Mouse (Mus musculus): Measurements from ENCODE around the gene Csrnp3. TPM values are rescaled to one million over a fixed set of nuclear protein-coding genes. Genes with fewer than 3 reads are reported as not detected.
"Not testable (repeated sequence)": the region's sequence is repeated elsewhere in the genome, so short reads cannot be mapped to it uniquely, and the experiment has no call there.

Gene Csrnp3
- polyA plus RNA-seq (2015; fragmentation: Nextera tagmentation; extraction: Ambion mirVana) = 4.4 and 5.0 TPM in 2 replicates

DNA sequence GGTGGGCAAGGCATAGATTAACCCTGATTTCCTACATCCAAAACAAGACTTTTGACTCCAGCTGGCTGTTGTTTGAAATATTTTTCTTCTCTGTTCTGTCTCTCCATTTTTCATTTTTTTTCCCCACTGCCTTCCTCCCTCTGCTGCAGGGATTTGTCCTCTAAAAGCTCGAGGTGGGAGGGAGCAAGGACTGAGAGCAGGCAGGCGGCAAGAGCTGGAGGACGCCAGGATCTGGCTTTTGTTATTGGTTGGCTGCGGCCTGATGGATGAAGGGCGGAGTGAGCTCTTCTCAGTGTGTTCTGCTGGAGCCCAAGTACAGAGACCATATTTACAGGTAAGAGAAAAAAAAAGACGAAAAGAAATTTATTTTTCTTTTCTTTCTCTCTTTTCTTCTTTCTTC is at the start of gene Csrnp3:
Csrnp3 (plus strand) TSS at position 217 of the 400 bp plus-strand sequence.
- Histone ChIP-seq H3K36me3 (no peaks in the 10 kb centered on the region), H3K4me1 (0 out of 2 replicates have a peak, but pooled peaks cover 8% of the 10 kb centered on the region), H3K27ac (peak within 1 kb of the TSS; percentile 24; the same call in 1 of the 2 replicates), H3K9me3 (no peaks in the 10 kb centered on the region), H3K27me3 (no peaks in the 10 kb centered on the region), H3K4me2 (peak within 1 kb of the TSS; percentile 71), H3K9ac (peak within 1 kb of the TSS; percentile 47), H3K4me3 (peak within 1 kb of the TSS; percentile 46)
- ATAC-seq (ENCODE audit: insufficient number of reproducible peaks, insufficient read depth, low FRiP score, low TSS enrichment, low read depth) = peak; percentile 87
- under 1% methylated on average over 6 of the region's 6 CpGs for WGBS

DNA sequence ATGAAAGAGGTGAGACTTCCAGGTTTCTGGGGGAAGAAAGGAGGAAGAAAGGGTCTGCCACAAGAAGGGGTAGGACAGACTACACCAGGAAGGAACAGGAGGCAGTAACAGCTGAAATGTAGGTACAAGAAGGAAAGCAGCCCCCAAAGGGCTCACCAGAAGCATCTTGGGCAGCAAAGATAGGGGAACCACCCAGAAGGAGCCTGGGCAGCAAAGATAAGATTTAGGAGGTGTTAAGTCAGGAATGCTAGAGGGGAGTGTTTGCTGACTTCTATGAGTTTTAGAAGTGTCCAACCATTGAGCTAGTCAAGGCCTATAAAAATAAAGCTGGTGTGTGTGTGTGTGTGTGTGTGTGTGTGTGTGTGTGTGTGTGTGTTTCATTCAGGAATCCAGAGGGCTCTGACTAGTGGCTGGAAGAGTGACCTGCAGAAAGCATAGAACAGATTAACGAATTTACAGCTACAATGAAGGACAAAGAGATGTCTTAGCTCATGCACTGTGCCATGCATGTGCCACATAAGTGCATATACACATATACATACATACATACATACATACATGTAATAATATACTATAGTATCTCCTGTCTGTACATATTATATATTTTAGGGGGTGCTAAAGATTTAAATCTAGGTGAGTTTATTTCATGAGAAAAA is 44.4 kb upstream of the Csrnp3 start:
- H3K4me3 ChIP-seq = no peak overlapping the region
- no peak overlapping the region for H3K4me2 ChIP-seq
- H3K27ac ChIP-seq = no peak overlapping the region
- H3K9me3 ChIP-seq = peaks cover 6% of the 10 kb centered on the region; the same call in 1 of the 2 replicates
- H3K4me1 ChIP-seq = no peaks in the 10 kb centered on the region
- no peaks in the 10 kb centered on the region for H3K27me3 ChIP-seq
- H3K36me3 ChIP-seq = no peaks in the 10 kb centered on the region
- H3K9ac ChIP-seq = no peak overlapping the region
- no peak for ATAC-seq (ENCODE audit: insufficient number of reproducible peaks, insufficient read depth, low FRiP score, low TSS enrichment, low read depth)
- 92% methylated on average over 1 of the region's 1 CpGs for WGBS

DNA sequence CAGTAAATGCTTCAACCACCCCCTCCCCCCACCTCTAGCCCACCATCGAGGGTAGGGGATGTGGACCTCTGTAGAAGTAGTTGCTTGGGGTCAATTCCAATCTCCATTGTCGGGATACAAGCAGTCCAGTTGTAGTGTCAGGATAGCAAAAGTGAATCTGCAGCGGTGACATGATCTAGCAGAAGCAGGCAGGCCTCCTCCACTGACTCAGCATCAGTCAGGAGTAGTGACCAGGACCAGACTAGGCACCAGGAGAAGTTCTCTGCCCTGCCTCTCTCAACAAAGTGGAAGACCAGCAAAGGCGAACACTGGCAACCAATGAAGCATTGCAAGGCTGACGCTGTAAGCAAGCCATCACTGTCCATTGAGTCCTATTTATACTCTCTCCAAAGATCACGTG is 39.0 kb upstream of the Csrnp3 start:
- Histone ChIP-seq H3K9me3 (no peaks in the 10 kb centered on the region), H3K9ac (no peak overlapping the region), H3K4me1 (no peaks in the 10 kb centered on the region), H3K36me3 (no peaks in the 10 kb centered on the region), H3K4me2 (no peak overlapping the region), H3K27ac (no peak overlapping the region), H3K4me3 (no peak overlapping the region), H3K27me3 (no peaks in the 10 kb centered on the region)
- 87% methylated on average over 6 of the region's 6 CpGs for WGBS
- no peak for ATAC-seq (ENCODE audit: insufficient number of reproducible peaks, insufficient read depth, low FRiP score, low TSS enrichment, low read depth)

DNA sequence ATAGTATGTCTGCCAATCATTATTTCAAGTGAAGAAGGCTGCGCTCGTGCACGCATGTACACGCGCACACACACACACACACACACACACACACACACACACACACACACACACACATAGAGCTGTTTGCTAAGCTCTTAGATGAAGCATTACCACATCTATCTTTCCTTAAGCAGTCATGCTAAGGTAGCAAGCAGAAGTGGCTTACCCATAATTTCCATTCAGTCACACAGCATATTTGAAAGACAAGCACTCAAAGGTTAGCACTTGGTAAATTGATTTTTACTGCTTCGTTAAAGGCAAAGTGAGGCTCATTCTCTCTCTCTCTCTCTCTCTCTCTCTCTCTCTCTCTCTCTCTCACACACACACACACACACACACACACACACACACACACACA is 34.4 kb upstream of the Csrnp3 start:
- H3K9me3 ChIP-seq; H3K4me3 ChIP-seq; H3K4me1 ChIP-seq; H3K27me3 ChIP-seq; H3K4me2 ChIP-seq; ATAC-seq (ENCODE audit: insufficient number of reproducible peaks, insufficient read depth, low FRiP score, low TSS enrichment, low read depth); H3K9ac ChIP-seq; H3K27ac ChIP-seq; H3K36me3 ChIP-seq: not testable (repeated sequence)
- WGBS = 76% methylated on average over 6 of the region's 6 CpGs

DNA sequence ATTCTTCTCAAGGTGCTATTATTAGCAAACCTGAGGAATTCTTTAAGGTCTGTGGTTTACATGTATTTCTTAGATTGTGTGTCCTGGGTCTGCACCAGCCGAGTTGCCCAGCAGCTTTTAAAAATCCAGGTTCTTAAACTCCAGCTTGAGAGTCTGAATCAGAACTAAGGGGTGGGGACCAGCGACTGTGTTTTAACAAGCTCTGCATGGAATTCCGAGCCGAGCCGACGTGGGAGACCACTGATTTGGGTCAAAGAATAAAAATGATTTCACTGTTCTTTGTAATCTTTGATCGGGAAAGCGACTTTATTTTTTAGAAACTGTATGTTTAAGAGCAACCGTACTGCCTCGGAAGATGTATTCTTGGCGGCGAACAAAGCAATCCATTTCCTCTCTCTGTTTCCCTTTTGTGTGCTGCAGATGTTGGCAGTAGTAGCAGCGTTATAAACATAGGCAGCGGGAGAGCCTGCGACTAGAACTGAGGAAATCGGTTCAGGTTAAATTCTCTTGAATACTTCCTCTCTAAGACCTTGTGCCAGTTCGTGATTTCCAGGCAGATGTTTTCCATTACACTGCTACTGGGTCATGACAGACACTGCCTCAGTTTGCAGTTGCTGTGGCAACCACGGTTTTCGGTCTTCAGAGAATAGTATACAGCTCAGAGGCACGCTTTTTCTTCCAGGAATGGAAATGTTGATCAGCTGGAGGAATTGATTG is 27.3 kb upstream of the Csrnp3 start:
- no peaks in the 10 kb centered on the region for H3K9me3 ChIP-seq
- peak overlapping the region; percentile 57 for H3K9ac ChIP-seq
- no peaks in the 10 kb centered on the region for H3K36me3 ChIP-seq
- 20% methylated on average over 20 of the region's 20 CpGs for WGBS
- peak overlapping the region; percentile 75; the same call in 1 of the 2 replicates for H3K27ac ChIP-seq
- H3K4me3 ChIP-seq = peak overlapping the region; percentile 37
- H3K4me1 ChIP-seq = 0 out of 2 replicates have a peak, but pooled peaks cover 3% of the 10 kb centered on the region
- peak; percentile 81 for ATAC-seq (ENCODE audit: insufficient number of reproducible peaks, insufficient read depth, low FRiP score, low TSS enrichment, low read depth)
- no peaks in the 10 kb centered on the region for H3K27me3 ChIP-seq
- peak overlapping the region; percentile 54 for H3K4me2 ChIP-seq

DNA sequence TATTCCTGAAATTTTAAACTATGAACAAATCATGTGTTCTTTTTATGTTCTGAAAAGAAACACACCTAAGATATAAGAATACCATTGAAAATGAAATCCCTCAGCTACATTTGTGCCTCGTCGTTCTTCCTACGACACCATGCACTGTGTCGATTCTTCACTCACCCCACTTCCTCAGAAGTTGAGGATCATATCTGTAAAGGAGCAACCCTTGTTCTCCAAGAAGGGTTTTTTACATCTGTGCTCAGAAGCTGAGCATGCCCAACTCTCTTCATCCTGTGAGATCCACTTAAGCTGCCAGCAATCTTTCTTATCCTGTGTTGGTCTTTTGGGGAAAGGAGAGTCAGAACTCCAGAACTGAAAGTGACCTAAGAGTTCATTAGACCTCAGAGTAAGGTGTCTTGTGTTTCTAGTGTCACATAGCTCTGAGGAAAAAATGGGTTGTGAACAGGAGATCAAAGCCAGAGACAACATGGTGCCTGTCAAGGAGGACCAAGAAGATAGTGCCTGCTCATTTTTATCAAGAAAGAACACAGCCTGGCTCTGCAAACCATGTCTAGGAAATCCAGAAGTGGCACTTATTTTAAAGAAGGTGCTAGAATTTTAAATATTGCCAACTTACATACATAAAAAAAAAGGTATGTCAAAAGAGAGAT is 25.3 kb upstream of the Csrnp3 start:
- no peak overlapping the region for H3K4me3 ChIP-seq
- 0 out of 2 replicates have a peak, but pooled peaks cover 3% of the 10 kb centered on the region for H3K4me1 ChIP-seq
- H3K36me3 ChIP-seq = no peaks in the 10 kb centered on the region
- H3K27me3 ChIP-seq = no peaks in the 10 kb centered on the region
- no peak overlapping the region for H3K4me2 ChIP-seq
- H3K27ac ChIP-seq = no peak overlapping the region
- 91% methylated on average over 4 of the region's 4 CpGs for WGBS
- no peak for ATAC-seq (ENCODE audit: insufficient number of reproducible peaks, insufficient read depth, low FRiP score, low TSS enrichment, low read depth)
- H3K9me3 ChIP-seq = no peaks in the 10 kb centered on the region
- no peak overlapping the region for H3K9ac ChIP-seq

DNA sequence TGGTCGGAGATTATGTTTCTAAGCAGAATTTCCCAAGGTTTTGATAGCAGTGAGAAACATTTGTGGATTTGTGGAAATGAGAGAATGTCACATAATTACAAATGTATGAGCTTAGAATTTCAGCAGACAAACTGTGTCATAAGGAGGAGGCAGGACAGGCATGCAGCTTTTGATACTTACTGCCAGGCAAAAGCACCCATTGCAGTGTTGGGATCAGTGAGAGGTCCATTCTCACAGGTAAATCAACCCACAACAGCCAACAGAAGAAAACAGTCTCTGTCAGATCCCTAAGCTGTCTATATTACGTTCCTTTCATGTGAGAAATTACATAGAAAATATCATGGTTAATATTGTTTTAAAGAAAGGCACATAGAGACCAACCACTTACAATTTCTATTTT is 19.3 kb upstream of the Csrnp3 start:
- H3K27ac ChIP-seq = no peak overlapping the region
- H3K9ac ChIP-seq = no peak overlapping the region
- ATAC-seq (ENCODE audit: insufficient number of reproducible peaks, insufficient read depth, low FRiP score, low TSS enrichment, low read depth) = no peak
- H3K27me3 ChIP-seq = no peaks in the 10 kb centered on the region
- no peak overlapping the region for H3K4me2 ChIP-seq
- H3K36me3 ChIP-seq = no peaks in the 10 kb centered on the region
- no peaks in the 10 kb centered on the region for H3K9me3 ChIP-seq
- no peak overlapping the region for H3K4me3 ChIP-seq
- H3K4me1 ChIP-seq = no peaks in the 10 kb centered on the region
- WGBS = 83% methylated on average over 2 of the region's 2 CpGs

DNA sequence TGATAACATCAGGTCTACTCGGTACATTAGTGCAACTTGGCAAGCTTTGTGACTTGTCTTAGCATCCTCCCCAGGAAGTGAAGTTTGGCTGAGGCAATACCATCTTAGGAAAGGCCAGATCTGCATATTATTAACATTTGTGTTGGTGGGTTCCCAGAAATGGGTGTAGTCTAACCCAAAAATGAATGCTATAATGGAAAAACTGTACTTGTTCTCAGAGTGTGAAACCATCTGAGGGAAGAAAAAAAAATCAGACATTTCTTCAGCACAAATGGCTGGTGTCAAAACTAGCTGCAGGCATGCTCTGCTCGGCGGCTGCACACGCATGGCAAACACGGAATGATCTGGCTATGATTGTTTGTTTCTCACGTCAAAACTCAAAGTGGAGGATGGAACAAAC is 18.8 kb upstream of the Csrnp3 start:
- no peak overlapping the region for H3K9ac ChIP-seq
- H3K4me2 ChIP-seq = no peak overlapping the region
- no peaks in the 10 kb centered on the region for H3K27me3 ChIP-seq
- ATAC-seq (ENCODE audit: insufficient number of reproducible peaks, insufficient read depth, low FRiP score, low TSS enrichment, low read depth) = no peak
- WGBS = 78% methylated on average over 6 of the region's 6 CpGs
- no peaks in the 10 kb centered on the region for H3K4me1 ChIP-seq
- no peaks in the 10 kb centered on the region for H3K9me3 ChIP-seq
- H3K4me3 ChIP-seq = no peak overlapping the region
- no peak overlapping the region for H3K27ac ChIP-seq
- H3K36me3 ChIP-seq = no peaks in the 10 kb centered on the region

DNA sequence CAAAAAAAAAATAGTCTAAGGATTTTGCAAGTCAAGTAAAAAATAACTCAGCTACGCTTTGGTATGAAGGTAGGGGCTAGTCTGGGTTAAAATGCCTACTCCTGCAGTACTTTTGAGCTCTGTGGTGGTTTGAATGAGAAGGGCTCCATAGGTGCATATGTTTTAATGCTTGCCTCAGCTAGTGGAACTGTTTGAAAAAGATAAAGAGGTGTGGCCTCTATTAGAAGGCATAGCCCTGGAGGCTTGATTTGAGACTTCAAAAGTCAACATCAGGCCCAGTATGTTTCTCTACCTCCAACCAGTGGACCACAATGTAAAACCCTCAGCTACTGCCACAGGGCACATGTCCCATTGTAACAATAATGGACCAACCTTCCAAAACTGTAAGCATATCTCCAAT is 16.9 kb upstream of the Csrnp3 start:
- ATAC-seq (ENCODE audit: insufficient number of reproducible peaks, insufficient read depth, low FRiP score, low TSS enrichment, low read depth) = no peak
- H3K4me1 ChIP-seq = no peaks in the 10 kb centered on the region

DNA sequence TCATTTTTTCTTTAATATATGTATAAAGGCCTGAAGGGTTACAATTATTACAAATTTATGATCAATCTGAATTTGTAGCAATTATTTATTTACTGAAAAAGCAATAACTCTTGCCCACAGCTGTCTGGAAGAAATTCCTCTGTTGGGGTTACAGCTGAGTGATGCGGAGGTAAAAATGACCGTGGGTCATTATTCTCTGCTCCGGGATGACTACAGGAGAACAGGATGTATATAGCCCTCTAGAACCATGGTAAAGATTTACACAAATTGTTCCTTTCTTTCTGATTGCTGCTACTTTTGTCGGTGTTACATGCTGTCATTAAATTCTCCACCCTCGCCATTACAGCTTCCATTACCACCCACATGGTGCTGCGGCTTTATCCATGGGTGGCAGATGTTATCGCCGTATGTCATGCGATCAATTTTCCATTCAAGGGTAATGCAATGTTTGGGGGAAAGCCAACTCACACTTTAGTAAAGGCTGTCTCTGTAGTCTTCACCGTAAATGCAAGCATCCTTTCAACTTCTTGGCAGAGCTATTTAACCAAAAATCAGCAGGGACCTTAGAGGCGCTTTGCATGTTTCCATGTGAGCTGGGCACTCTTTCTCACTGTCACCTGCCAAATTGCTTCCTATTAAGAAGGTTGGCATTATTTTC is 12.7 kb upstream of the Csrnp3 start:
- no peaks in the 10 kb centered on the region for H3K9me3 ChIP-seq
- H3K27ac ChIP-seq = no peak overlapping the region
- H3K27me3 ChIP-seq = no peaks in the 10 kb centered on the region
- no peak for ATAC-seq (ENCODE audit: insufficient number of reproducible peaks, insufficient read depth, low FRiP score, low TSS enrichment, low read depth)
- H3K4me2 ChIP-seq = no peak overlapping the region
- H3K36me3 ChIP-seq = no peaks in the 10 kb centered on the region
- no peak overlapping the region for H3K4me3 ChIP-seq
- no peak overlapping the region for H3K9ac ChIP-seq
- WGBS = 77% methylated on average over 11 of the region's 11 CpGs
- no peaks in the 10 kb centered on the region for H3K4me1 ChIP-seq

More for the DNA sequence above, 16.9 kb upstream of the Csrnp3 start:
- WGBS = 92% methylated on average over 1 of the region's 1 CpGs
- no peak overlapping the region for H3K4me3 ChIP-seq
- H3K9me3 ChIP-seq = no peaks in the 10 kb centered on the region
- H3K27me3 ChIP-seq = no peaks in the 10 kb centered on the region
- H3K4me2 ChIP-seq = no peak overlapping the region
- no peak overlapping the region for H3K27ac ChIP-seq
- no peaks in the 10 kb centered on the region for H3K36me3 ChIP-seq
- no peak overlapping the region for H3K9ac ChIP-seq

DNA sequence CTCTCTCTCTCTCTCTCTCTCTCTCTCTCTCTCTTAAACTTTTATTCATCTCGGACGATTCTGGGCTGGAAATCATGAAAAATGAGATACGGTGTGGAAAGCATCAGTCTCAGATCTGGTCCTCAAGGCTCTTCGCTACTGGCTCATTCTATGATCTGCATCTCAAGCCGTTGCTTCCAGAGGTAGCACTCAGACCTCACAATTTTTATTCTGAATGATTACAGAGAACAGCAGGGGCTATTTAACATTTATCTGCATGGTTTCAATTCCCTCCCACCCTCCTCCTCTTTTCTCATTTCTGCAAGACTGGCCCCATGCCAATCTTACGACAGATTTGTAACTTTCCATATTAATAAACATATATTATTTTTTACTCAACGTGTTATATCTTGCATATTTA is 12.1 kb upstream of the Csrnp3 start:
- 74% methylated on average over 7 of the region's 7 CpGs for WGBS
- Histone ChIP-seq H3K4me3 (no peak overlapping the region), H3K27me3 (no peaks in the 10 kb centered on the region), H3K9me3 (no peaks in the 10 kb centered on the region), H3K36me3 (no peaks in the 10 kb centered on the region), H3K9ac (no peak overlapping the region), H3K4me2 (no peak overlapping the region), H3K4me1 (no peaks in the 10 kb centered on the region), H3K27ac (no peak overlapping the region)
- no peak for ATAC-seq (ENCODE audit: insufficient number of reproducible peaks, insufficient read depth, low FRiP score, low TSS enrichment, low read depth)
